Mouse (Mus musculus): ENCODE data around the gene C5ar1. TPM values are rescaled to one million over a fixed set of nuclear protein-coding genes. Genes with fewer than 3 reads are reported as not detected.

Gene C5ar1
- total and polyA plus RNA-seq, 3 experiments: not detected

GRCm38 (mm10) chr7:16273081-16273765 is 13.9 kb upstream of the C5ar1 start, which contains the start of gene Inafm1 (continued):
- TF ChIP-seq NRF1 (IDR thresholded peaks at IDR 0.05; ENCODE audit: insufficient read depth, low read depth, low read length, poor library complexity, severe bottlenecking) (no peak), NELFE (IDR thresholded peaks at IDR 0.05; ENCODE audit: low read depth, low read length) (peak; percentile 39; the same call in 1 of the 2 replicates), ZNF384 (IDR thresholded peaks at IDR 0.05; ENCODE audit: low read depth, low read length) (no peak), USF1 (IDR thresholded peaks at IDR 0.05; ENCODE audit: low read depth, low read length) (no peak), TAL1 (IDR thresholded peaks at IDR 0.05; ENCODE audit: low read length) (no peak), RAD21 (IDR thresholded peaks at IDR 0.05; ENCODE audit: low read depth, low read length) (no peak), SMC3 (IDR thresholded peaks at IDR 0.05; ENCODE audit: low read depth, low read length) (no peak; the same call in 1 of the 2 replicates), CHD2 (IDR thresholded peaks at IDR 0.05; ENCODE audit: low read length) (no peak), GABPA (IDR thresholded peaks at IDR 0.05; ENCODE audit: low read depth, low read length) (no peak), MAFK (IDR thresholded peaks at IDR 0.05; ENCODE audit: borderline replicate concordance, low read depth, low read length) (no peak), TBP (IDR thresholded peaks at IDR 0.05; ENCODE audit: low read depth, low read length) (no peak), GATA1 (IDR thresholded peaks at IDR 0.05; ENCODE audit: low read depth, low read length) (peak; percentile 35; the same call in 1 of the 2 replicates), CTCF (IDR thresholded peaks at IDR 0.05 in 2 of 3, conservative IDR thresholded peaks at IDR 0.05 in 1 of 3; ENCODE audit: control insufficient read depth in 1 of 3, insufficient read depth in 1 of 3, low read depth in 2 of 3, low read length in 3 of 3, poor library complexity in 1 of 3, severe bottlenecking in 1 of 3) (no peak), ZC3H11A (IDR thresholded peaks at IDR 0.05; ENCODE audit: low read depth, low read length) (no peak)

- Histone ChIP-seq H3K9ac (ENCODE audit: control insufficient read depth, low read depth, low read length, poor library complexity, severe bottlenecking) (peak overlapping the region; percentile 71), H3K4me3 (ENCODE audit: control insufficient read depth in 1 of 2, insufficient read depth in 1 of 2, low read depth in 2 of 2, low read length in 2 of 2) (peak overlapping the region; percentile 56 to 76), H3K27ac (ENCODE audit: control insufficient read depth, low read depth, low read length) (peak overlapping the region; percentile 59), H3K4me1 (ENCODE audit: control insufficient read depth in 1 of 2, insufficient read depth in 2 of 2, low read length in 2 of 2) (peaks cover 3 to 23% of the 10 kb centered on the region in 2 experiments; a peak in 3 of 4 replicates), H3K79me2 (ENCODE audit: control insufficient read depth, insufficient read depth, low read length, poor library complexity) (peaks cover 35% of the 10 kb centered on the region), H3K27me3 (ENCODE audit: control insufficient read depth in 1 of 2, insufficient read depth in 2 of 2, low read length in 2 of 2) (no peaks in the 10 kb centered on the region), H3K36me3 (ENCODE audit: control insufficient read depth in 1 of 2, insufficient read depth in 2 of 2, low read length in 2 of 2) (peaks cover 0 to 13% of the 10 kb centered on the region in 2 experiments; a peak in 2 of 4 replicates), H3K9me3 (replicated peaks; ENCODE audit: insufficient read depth, low read length) (no peaks in the 10 kb centered on the region)
- no peak; the same call in 1 of the 2 replicates for TF ChIP-seq NELFE (IDR thresholded peaks at IDR 0.05; ENCODE audit: low read depth, low read length)
- no peak for TF ChIP-seq ZNF384 (IDR thresholded peaks at IDR 0.05; ENCODE audit: low read depth, low read length)
- TF ChIP-seq ELF1 (IDR thresholded peaks at IDR 0.05; ENCODE audit: low read depth, low read length): no peak
- no peak for TF ChIP-seq GATA1 (IDR thresholded peaks at IDR 0.05; ENCODE audit: low read depth, low read length)
- TF ChIP-seq BHLHE40 (IDR thresholded peaks at IDR 0.05; ENCODE audit: borderline replicate concordance, low read depth, low read length): no peak
- TF ChIP-seq ETS1 (IDR thresholded peaks at IDR 0.05; ENCODE audit: low read depth, low read length): no peak
- TF ChIP-seq POLR2A (IDR thresholded peaks at IDR 0.05; ENCODE audit: control insufficient read depth in 1 of 2, insufficient read depth in 1 of 2, low read depth in 1 of 2, low read length in 2 of 2, poor library complexity in 1 of 2): 0 out of 4 replicates have a peak, but pooled peaks of 1 of the 2 experiments have one; percentile 1
- no peak for TF ChIP-seq MYB (IDR thresholded peaks at IDR 0.05; ENCODE audit: low read depth, low read length)
- TF ChIP-seq CHD1 (IDR thresholded peaks at IDR 0.05; ENCODE audit: low read depth, low read length): no peak
- peak; percentile 47; the same call in 1 of the 2 replicates for TF ChIP-seq SIN3A (IDR thresholded peaks at IDR 0.05; ENCODE audit: low read length)
- no peak for TF ChIP-seq CTCF (IDR thresholded peaks at IDR 0.05 in 2 of 3, conservative IDR thresholded peaks at IDR 0.05 in 1 of 3; ENCODE audit: control insufficient read depth in 1 of 3, insufficient read depth in 1 of 3, low read depth in 2 of 3, low read length in 3 of 3, poor library complexity in 1 of 3, severe bottlenecking in 1 of 3)
- TF ChIP-seq MYC (IDR thresholded peaks at IDR 0.05; ENCODE audit: low read depth, low read length): 0 out of 2 replicates have a peak, but pooled peaks have one; percentile 3
- TF ChIP-seq UBTF (IDR thresholded peaks at IDR 0.05; ENCODE audit: borderline replicate concordance, insufficient read depth, low read depth, low read length): no peak
- TF ChIP-seq ZC3H11A (IDR thresholded peaks at IDR 0.05; ENCODE audit: low read depth, low read length): no peak
- TF ChIP-seq NRF1 (IDR thresholded peaks at IDR 0.05; ENCODE audit: insufficient read depth, low read depth, low read length, poor library complexity, severe bottlenecking): peak; percentile 47; the same call in 1 of the 2 replicates
- peak; percentile 44 for TF ChIP-seq TAL1 (IDR thresholded peaks at IDR 0.05; ENCODE audit: low read length)
- TF ChIP-seq USF2 (IDR thresholded peaks at IDR 0.05; ENCODE audit: borderline replicate concordance in 1 of 2, insufficient read depth in 1 of 2, low read depth in 1 of 2, low read length in 2 of 2): no peak
- peak; percentile 78 for DNase-seq (ENCODE audit: low read depth, low spot score)
These were observed 13.3 kb upstream of the C5ar1 start for GRCm38 (mm10) chr7:16272681-16273080.
